Mouse (Mus musculus) CD4-positive helper T cell, adult 2 months (primary cell): Measurements from ENCODE around the gene Ttll8.

Experiments used
- DNase-seq: peaks from one replicate; pipeline ENCODE4 v3.0.0-alpha.2; 2012; ENCODE audit warnings: low read depth, missing footprints, low spot score

Ttll8 gene

GRCm38 (mm10) chr15:88921131-88921991, 32.9 kb downstream of the Ttll8 start:
- DNase-seq = peak; percentile 62

DNA sequence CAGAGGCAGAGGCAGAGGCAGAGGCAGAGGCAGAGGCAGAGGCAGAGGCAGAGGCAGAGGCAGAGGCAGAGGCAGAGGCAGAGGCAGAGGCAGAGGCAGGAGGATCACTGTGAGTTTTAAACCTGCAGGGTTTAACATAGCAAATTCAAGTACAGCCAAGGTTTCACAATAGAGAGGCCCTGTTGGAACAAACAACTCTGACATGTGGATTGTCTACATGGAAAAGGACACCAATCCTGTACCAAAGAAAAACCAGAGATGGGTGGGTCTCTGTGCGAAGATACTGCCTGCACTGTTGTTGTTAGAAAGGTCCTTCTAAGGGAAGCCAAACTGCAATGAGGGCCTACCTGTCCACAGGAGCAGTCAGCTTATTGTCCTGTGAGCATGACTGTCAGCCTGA, 34.2 kb downstream of the Ttll8 start:
- DNase-seq = no peak

- no peak for DNase-seq
Measured at GRCm38 (mm10) chr15:88919328-88919727, 34.9 kb downstream of the Ttll8 start.

DNA sequence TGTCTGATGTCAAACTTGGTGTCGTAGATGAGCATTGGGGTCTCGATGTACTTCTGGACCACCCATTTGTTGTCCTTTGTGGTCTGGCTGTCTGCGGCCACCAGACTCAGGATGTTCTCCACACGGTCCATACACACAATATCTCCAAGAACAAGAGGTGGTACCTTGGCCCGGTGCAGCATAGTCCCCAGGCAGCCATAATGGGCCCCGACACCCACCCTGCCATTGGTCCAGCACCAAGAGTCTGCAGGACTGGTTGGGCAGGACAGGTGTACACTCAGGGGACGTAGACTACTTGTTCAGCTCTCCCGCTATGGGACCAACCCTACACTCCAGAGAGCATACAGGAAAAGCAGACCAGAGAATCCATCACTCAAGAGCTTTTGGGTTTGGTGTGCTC, 37.1 kb downstream of the Ttll8 start:
- no peak for DNase-seq

GRCm38 (mm10) chr15:88916366-88916765, 37.9 kb downstream of the Ttll8 start:
- no peak for DNase-seq

- no peak for DNase-seq
Measured at GRCm38 (mm10) chr15:88915046-88915445, 39.2 kb downstream of the Ttll8 start.

- no peak for DNase-seq
Measured at GRCm38 (mm10) chr15:88906347-88906746, 47.9 kb downstream of the Ttll8 start.

DNA sequence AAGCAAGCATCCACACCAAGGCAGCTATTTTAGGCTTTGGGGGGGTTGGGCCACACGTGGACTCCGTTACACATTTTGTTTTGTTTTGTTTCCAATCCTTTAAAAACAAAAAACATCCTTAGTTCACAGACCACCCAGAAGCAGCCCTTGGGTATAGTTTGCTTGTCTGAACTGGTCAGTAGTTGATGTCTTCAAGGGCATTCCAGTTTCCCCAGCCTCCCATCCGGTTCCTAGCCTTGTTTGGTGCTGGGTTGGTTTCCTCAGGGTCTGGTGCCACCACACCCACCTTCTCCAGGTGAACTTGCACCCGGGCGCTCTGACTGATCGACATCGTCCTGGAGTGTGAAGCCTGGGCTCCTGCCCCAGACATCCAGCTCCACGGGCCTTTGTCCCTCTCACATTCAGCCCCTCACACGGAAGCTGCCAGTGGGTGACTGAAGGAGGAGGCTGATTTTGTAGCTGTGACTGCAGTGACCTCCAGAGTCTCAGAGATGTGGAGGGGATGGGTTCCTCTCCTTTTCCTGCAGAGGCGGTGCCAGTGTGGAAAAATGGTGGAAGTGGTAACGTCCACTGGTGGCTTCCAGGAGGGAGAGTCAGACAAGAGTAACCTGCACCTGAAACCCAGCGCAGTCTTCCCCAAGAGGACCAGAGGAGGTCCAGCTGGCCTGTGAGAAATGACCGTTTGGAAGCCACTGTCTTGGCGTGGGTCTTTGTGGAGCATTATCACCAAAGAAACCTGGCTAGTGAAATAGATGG, 50.0 kb downstream of the Ttll8 start:
- no peak for DNase-seq

- DNase-seq = no peak
Measured at GRCm38 (mm10) chr15:88903086-88903485, 51.1 kb downstream of the Ttll8 start.

DNA sequence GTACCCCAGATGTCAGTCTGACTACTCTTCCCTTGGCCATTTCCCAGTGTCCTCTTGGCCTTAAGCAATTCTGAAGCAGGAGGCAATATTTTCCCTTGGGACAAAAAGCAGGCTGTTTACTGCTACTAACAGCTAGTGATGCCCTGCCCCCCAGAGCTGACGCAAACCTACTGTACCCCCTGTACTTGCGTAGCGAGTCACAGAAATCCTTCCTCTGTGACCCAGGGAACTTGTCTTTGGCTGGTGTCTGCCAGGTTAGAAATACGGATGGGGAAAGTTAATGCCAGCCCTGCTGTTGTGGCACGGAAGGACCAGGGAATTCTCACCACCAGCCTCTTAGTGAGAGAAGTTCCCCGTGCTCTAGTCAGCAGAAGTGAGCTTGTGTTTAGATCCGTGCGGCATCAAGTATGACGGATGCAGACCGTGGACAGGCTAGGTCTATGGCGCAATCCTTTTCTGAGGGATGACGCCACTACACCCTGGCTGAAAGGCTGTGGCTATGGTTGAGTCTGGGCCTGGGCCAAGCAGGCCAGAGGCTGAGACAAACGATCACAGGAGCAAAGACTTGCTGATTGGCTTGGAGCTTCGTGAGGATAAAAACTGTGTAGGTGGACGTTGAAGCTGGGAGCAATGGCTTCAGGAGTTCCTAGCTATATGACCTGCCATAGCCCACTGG, 51.9 kb downstream of the Ttll8 start:
- no peak for DNase-seq

DNA sequence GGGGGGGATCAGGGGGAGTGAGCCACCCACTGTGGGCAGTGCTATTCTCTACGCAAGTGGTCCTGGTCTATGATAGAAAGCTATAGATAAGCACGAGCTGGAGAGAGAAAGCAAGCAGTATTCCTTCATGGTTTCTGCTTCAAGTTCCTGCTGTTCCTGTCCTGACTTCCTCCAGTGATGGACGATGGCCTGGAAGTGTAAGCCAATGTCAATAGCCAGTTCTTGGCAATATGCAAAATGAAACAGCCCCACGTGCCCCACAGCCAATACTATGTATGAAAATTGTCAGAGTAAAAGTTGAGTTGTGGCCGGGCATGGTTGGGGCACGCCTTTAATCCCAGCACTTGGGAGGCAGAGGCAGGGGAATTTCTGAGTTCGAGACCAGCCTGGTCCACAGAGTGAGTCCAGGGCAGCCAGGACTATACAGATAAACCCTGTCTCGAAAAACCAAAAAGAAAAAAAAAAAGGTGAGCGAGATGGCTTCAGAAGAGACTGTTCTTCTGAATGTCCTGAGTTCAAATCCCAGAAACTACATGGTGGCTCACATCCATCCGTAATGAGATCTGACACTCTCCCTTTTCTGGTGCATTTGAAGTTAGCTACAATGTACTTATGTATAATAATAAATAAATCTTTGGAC, 57.8 kb downstream of the Ttll8 start:
- no peak for DNase-seq

GRCm38 (mm10) chr15:88895891-88896290, 58.3 kb downstream of the Ttll8 start:
- no peak for DNase-seq

DNA sequence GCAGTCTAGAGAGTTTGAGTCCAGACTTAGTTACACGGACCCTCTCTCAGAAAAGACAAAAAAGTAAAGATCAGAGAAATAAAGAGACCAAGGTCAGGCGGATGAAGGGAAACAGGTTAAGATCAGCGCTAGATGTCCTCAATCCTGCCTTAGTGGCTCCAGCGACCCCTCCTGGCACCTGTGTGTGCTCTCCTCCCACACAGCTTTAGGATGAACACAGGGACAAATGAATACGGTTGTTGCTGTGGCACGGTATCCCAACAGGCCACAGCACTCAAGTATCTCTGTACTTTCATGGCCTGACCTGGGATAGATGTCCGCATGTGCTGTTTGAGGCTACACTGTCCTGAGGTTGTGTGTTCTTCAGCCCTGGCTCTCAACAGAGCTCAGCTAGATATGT, 59.1 kb downstream of the Ttll8 start:
- DNase-seq = no peak

GRCm38 (mm10) chr15:88892876-88893275, 61.3 kb downstream of the Ttll8 start:
- no peak for DNase-seq

- DNase-seq = no peak
Measured at GRCm38 (mm10) chr15:88892252-88892651, 62.0 kb downstream of the Ttll8 start.

GRCm38 (mm10) chr15:88891676-88892040, 62.6 kb downstream of the Ttll8 start:
- no peak for DNase-seq

DNA sequence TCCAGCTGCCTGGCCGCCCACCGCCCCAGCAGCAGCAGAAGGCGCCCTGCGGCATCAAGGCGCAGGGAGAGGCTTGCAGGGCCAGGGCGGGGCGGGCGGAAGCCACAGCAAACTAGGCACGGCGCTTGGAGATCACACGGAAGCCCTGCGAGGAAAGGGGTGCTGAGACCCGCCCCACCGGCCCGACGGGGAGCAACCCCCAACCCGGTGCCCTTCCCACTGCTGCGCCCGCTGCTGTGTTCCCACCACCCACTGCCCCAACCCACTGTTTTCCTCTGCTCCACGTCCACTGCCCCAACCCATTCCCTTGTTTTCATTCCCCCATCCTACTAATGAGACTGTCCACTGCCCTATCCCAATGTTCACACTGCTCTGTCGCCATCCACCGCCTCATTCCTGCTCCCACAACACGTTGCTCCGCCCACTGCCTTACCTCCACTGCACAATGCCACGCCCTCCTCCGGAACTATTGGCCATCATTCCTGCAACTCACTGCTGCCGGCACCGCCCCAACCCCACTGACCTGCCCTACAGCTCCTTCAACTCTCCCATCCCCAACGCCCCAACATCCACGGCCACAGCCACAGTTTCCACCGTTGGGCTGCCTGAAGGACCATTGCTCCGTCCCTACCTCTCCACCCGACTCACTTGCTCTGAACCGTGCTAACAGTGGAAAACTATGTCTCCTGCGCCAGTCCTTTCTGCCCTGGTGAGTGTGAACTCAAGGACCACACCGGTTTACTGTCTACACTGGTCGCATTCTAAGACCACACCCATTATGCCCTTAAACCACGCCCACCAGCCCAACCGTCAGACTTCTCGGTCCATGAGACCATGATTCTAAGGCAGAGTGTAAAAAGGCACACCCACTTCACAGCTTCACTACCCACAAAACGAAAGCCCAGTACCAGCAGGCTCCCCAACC, 63.2 kb downstream of the Ttll8 start:
- peak; percentile 83 for DNase-seq

DNA sequence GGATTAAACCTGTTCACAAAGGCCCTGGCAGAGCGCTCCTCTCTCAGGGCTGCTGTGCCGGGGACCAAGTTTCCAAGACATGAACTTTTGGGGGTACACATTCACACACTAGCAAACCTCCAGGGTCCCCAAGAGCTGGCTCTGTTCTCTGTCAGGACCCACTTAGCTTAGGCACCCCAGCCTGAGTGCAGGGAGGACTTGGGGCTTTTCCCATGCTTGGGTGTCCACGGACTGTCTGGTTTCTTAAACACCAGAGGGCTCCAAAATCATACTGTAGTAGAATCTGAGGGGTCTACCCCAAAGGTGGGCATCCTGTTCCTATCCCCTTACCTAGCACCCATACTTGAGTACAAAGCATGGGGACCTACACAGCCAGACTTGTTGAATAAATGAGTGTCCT, 64.2 kb downstream of the Ttll8 start:
- no peak for DNase-seq

- DNase-seq = no peak
Measured at GRCm38 (mm10) chr15:88889032-88889431, 65.2 kb downstream of the Ttll8 start.

DNA sequence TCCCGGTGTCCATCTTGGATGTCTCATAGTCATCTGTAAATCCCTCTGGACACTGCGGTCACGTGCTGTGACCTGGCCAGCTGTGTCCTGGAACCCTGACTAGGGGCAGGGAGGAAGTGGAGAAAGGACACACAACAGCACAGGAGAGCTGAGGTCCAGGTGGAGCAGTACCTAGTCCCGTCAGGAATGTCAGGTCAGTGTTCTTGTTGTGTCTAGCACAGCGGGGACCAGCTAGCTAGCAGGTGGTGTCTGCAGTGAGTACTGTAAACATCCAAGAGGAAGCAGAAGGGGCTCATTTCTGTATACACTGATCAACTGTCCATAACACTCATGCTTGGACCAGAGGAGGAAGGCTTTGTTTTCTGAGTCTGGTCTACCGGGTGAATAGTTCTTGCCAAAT, 68.8 kb downstream of the Ttll8 start:
- no peak for DNase-seq

- DNase-seq = no peak
Measured at GRCm38 (mm10) chr15:88883342-88883741, 70.9 kb downstream of the Ttll8 start.
